Mouse (Mus musculus): ENCODE data around the gene Plp1.

GRCm38 (mm10) chrX:136819752-136820151 is 2.7 kb upstream of the Plp1 start:
- TF ChIP-seq POLR2A (IDR thresholded peaks at IDR 0.05; ENCODE audit: low read depth, low read length) (no peak), CTCF (IDR thresholded peaks at IDR 0.05; ENCODE audit: extremely low read depth, insufficient read length, insufficient replicate concordance, low read depth, low read length) (no peak)
